Mouse (Mus musculus): ENCODE data around the gene Pacsin1.

Pacsin1 gene

GRCm38 (mm10) chr17:27678924-27679813 is 23.9 kb downstream of the Pacsin1 start:
- DNase-seq: no peak

DNA sequence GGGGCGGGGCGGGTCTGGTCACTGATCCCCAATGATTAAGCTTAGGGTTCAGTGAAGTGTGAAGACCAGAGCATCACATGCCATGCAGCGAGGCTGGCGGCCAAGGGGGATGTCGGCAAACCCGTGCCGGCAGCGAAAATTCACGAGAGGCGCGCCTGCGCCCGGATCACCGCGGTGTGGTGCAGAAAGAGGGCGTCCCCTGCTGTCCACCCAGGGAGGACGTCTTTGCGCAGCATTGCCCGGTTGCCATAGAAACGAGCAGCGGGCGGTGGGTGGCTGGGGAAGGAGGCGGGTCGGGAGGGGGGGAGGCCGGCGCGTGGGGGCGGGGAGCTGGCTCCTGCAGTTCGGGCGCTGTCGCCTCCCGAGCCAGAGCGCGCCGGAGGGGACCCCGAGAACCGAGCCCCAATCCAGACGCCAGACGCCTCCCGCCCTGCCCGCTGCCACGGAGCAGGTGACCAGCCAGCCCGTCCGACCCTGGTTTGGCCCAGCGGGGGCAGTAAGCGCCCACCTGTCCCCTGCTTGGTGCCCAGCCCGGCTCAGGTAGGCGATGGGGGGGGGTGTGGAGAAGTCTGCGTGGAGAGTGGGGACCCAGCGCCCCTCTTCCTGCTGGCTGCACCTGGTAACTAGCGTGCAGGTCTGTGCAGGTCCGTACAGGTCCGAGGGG is 29.7 kb downstream of the Pacsin1 start:
- DNase-seq: peak; percentile 23 to 52

DNA sequence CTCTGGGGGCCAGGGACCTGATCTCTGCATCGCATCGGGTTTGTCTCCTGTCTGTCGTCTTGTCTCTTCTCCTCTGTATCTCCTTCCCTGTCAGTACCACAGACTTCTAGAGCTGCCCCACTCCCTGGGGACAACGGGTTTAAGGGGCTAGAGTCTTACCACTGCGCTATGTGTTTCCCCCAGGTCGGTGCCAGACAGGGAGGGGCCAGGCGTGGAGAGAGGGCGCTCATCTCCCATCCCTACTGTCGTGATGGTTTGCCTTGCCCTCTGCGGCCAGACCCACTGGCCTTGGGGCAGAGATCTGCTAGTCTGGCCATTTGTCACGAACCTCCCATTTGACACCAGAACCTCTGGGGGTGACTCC is 30.2 kb downstream of the Pacsin1 start:
- no peak for DNase-seq

GRCm38 (mm10) chr17:27686395-27686794 is 31.1 kb downstream of the Pacsin1 start:
- DNase-seq: no peak

GRCm38 (mm10) chr17:27690993-27691693 is 35.8 kb downstream of the Pacsin1 start:
- no peak for DNase-seq

DNA sequence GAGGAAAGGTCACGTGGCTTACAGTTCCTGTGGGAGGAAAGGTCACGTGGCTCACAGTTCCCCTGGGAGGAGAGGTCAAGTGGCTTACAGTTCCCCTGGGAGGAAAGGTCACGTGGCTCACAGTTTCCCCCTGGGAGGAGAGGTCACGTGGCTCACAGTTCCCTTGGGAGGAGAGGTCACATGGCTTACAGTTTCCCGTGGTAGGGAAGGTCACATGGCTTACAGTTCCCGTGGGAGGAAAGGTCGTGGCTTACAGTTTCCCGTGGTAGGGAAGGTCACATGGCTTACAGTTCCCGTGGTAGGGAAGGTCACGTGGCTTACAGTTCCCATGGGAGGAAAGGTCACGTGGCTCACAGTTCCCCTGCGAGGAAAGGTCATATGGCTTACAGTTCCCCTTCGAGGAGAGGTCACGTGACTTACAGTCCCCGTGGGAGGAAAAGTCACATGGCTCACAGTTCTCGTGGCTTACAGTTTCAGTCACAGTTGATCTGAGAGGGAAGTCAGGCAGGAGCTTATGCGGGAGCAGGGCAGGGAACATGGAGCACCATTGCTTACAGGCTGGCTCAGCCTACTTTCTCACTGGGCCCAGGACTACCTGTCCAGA is 44.4 kb downstream of the Pacsin1 start:
- no peak for DNase-seq

DNA sequence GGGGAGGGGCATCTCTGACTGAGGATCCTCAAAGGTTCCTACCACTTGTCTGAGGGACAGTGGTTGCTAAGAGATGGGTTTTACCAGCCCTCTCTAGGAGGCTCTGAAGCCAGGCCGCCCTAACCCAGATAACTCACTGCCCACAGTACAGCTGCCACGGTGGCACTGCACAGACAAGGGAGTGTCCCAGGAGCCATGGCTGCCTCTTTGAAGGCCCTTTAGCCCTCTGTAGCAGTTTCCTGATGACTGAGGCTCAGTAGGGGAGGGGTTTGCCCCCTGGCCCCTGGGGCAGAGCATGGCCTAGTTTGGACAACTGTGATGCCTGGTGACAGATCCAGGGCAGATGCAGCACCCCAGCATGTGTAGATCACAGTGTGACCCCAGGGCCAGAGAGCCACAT is 45.5 kb downstream of the Pacsin1 start:
- DNase-seq: no peak

- DNase-seq: no peak
Measured at GRCm38 (mm10) chr17:27701856-27702255, 46.5 kb downstream of the Pacsin1 start.

DNA sequence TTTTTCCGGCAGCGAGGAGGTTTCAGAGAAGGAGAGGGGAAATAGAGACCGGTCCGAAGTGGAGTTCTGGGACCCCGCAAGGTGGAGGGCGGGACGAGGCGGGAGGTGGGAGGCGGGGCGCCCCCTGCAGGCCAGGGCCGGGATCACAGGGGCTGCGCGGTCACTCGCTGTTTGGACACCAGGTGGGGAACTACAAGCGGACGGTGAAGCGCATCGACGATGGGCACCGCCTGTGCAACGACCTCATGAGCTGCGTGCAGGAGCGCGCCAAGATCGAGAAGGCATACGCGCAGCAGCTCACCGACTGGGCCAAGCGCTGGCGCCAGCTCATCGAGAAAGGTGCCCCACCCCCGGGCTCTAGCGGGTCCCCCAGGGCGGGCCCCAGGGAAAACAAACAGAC is 47.2 kb downstream of the Pacsin1 start:
- peak; percentile 27 to 34 for DNase-seq

DNA sequence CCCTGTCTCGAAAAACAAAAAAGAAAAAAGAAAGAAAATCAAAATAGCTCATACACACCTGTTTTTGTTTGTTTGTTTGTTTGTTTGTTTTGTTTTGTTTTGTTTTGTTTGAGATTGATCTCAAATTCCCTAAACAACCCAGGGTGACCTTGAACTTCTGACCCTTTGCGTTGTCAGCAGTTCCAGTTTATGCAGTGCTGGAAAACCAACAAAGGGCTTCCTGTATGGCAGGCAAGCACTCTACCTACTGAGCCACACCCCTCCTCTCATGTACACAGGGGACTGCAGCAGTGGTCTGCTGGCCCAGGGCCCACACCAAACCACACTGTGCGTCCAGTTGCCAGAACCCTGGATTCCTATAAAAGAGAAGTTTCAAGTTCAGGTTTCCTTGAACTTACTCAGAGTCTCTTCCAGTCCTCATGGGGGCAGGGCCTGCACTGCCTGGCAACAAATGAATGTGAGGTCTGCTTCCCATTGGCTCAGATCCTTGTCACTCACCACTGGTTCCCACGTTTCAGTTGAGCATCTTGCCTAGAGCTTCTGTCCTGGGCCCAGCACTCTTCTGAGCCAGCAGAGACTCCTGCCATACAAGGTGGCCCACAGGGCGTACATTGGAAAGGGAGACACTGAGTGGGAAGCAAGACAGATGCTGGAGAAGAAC is 48.8 kb downstream of the Pacsin1 start:
- no peak for DNase-seq

- no peak for DNase-seq
Measured at GRCm38 (mm10) chr17:27705661-27706060, 50.4 kb downstream of the Pacsin1 start.

- DNase-seq: peak; percentile 49 to 59
Measured at GRCm38 (mm10) chr17:27707954-27708661, 52.8 kb downstream of the Pacsin1 start.

DNA sequence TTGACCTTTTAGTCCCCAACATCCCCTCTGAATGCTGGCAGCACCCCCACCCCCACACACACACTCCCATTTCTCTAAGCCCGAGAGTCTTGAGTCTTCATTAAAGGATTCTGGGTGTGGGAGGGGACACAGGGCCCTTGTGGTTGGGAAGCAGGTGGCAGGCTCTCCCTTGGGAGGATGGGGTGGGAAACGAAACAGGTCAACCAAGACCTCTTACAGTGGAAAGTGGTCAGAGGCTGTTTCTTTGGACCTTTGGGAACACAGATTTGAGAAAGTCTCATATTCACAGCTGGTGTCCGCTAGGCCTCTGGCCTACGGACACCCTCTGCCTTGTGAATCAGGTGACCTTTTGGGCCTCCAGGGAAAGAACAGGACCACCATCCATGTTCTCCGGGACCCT is 54.3 kb downstream of the Pacsin1 start:
- DNase-seq: no peak

DNA sequence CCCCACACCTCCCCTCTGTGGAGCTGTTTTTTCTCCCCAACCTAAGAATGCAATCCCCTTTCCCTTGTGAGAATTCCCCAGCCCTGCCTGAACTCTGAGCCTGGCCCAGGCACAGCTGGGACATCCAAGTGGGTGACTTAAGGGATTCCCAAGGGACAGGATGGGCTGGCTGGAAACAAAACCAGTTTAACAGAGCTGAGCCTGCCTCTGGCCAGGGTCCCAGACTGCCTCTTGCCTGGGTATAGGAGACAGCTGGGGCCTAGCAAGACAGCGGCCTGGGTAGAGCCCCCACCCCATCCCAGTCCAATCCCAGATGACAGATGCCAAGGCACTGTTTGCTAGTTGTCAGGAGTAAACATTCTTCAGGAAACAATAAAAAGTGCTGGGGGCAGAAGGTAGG is 57.5 kb downstream of the Pacsin1 start:
- no peak for DNase-seq

GRCm38 (mm10) chr17:27716804-27717203 is 61.5 kb downstream of the Pacsin1 start:
- peak in 1 of 2 experiments; percentile 15 for DNase-seq

- no peak for DNase-seq
Measured at GRCm38 (mm10) chr17:27718250-27718649, 62.9 kb downstream of the Pacsin1 start.

DNA sequence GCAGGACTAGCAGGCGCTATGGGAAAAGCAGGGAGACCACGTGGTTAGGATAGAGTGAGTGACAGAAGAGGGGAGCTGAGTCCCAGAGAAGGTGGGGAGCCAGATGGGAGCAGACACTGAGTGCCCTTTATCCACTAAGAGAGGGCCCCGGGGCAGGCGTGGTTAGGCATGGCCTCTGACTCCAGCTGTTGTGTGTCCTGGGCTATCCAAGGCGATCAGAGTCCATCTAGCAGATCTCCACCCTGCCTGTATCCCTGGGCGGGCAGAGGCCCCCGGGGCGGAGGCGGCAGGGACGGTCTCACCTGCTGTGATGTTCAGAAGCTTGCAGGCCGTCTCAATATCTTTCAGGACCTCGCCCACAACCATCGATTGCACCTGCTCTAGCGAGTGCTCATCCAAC is 64.4 kb downstream of the Pacsin1 start:
- DNase-seq: no peak

DNA sequence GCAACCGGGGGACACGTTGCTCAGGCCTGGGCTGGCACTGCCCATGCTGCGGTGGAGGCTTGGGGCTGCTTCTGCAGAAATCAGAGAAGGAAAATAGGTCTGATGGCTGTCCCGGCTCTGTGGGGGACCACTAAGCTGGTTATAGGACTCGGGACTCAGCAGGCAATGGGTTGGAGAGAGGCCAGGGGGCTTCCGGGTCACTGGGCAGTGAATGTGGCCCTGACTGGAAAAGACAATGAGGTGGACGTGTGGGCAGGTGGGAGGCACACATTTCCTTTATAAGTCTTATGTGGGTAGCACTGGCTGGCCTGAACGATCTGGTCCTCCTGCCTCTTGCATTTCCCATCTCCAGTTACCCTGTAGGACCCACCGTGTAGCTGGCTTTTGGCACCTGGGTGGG is 65.0 kb downstream of the Pacsin1 start:
- DNase-seq: no peak

GRCm38 (mm10) chr17:27721125-27721664 is 65.9 kb downstream of the Pacsin1 start:
- DNase-seq: no peak

DNA sequence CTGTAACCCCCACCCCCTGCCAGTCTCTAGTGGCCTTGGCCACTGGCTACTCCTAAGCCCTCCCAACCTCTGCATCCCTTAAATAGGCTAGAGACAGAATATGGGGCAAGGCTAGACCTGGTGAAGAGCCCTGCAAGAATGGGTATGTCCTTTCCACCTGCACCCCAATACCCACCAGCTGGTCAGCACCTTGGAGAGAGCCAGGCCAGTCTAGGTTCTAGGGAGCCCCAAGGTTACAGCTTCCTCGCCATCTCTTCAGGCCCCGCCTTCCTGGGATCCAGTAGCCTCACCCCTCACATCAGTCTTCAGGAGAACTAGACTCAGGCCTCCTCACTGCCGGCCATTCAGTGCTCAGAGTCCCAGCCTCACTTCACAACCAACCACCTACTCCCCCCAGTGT is 69.0 kb downstream of the Pacsin1 start:
- DNase-seq: no peak

GRCm38 (mm10) chr17:27725011-27725410 is 69.7 kb downstream of the Pacsin1 start:
- no peak for DNase-seq

DNA sequence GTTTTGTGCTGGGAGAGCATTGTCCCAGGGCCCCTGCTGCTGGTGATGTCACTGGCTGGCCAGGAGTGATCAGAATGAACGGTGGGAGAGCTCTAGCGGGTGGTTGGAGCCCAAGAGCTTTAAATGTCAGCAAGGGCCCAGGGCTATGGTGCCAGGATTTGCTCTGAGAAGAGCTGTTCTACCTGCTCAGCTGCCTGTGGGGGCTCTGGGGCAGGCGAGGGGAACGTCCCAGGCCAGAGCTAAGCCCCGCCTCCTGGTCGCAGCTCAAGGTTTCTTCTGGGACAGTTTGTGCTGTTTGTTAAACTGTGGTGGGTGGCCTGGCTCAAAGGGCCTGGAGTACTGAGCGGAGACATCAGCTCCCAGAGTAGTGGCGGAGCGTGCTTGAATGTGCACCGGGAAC is 70.1 kb downstream of the Pacsin1 start:
- DNase-seq: no peak
